Mouse (Mus musculus) ES-E14 (cell line): ENCODE measurements at regions not wholly inside any gene's neighbourhood (a gene's known extent, or its start where the extent isn't known, plus 50 kb on each side); places are given as distances from the start of the nearest gene placed in this dataset.
"Not testable (repeated sequence)": the region's sequence is repeated elsewhere in the genome, so short reads cannot be mapped to it uniquely, and the experiment has no call there.

ENCODE experiments used
- DNase-seq: peaks from one replicate; pipeline ENCODE4 v3.0.0-alpha.2; 2013; ENCODE audit warnings: low read depth, low spot score
- H3K27ac ChIP-seq: 2 replicates; pipeline ENCODE4 v1.5.1; 2012; ENCODE audit warnings: low read depth, mild to moderate bottlenecking, low read length, moderate library complexity, mixed read lengths; ENCODE audit not compliant: poor library complexity, insufficient read depth, severe bottlenecking
- H3K36me3 ChIP-seq: 2 replicates; pipeline ENCODE4 v1.6.1; 2012; ENCODE audit warnings: mild to moderate bottlenecking, low read length, moderate library complexity, mixed read lengths; ENCODE audit not compliant: control insufficient read depth, poor library complexity, insufficient read depth, severe bottlenecking
- H3K4me1 ChIP-seq, 2 experiments: fragments of 150-350 bp in 1 of 2; sonication (generic) in 1 of 2; 2 replicates each; pipeline ENCODE4 v1.6.1; 2012; ENCODE audit warnings: low read length in 2 of 2, mild to moderate bottlenecking in 1 of 2, mixed read lengths in 1 of 2; ENCODE audit not compliant: control insufficient read depth in 2 of 2, insufficient read depth in 2 of 2, poor library complexity in 1 of 2
- H3K4me3 ChIP-seq, 2 experiments: fragments of 150-350 bp in 1 of 2; sonication (generic) in 1 of 2; 2 replicates each; pipeline ENCODE4 v1.5.1; 2012; ENCODE audit warnings: low read length in 2 of 2, low read depth in 1 of 2, mild to moderate bottlenecking in 1 of 2, mixed read lengths in 1 of 2; ENCODE audit not compliant: insufficient read depth in 1 of 2, poor library complexity in 1 of 2, severe bottlenecking in 1 of 2
- H3K9ac ChIP-seq: 2 replicates; pipeline ENCODE4 v1.6.1; 2012; ENCODE audit warnings: low read depth, mild to moderate bottlenecking, low read length, mixed read lengths; ENCODE audit not compliant: poor library complexity, insufficient read depth, severe bottlenecking
- H3K9me3 ChIP-seq: fragments of 150-350 bp; sonication (generic); 2 replicates; pipeline ENCODE4 v1.6.1; 2012; ENCODE audit warnings: low read depth, mild to moderate bottlenecking, low read length; ENCODE audit not compliant: control insufficient read depth, insufficient read depth
- in situ Hi-C, 2 experiments: fragments of 600-800 bp; cut with MboI; formaldehyde crosslinking; loops; one replicate each; pipeline ENCODE4 v1.15.1; 2025; ENCODE audit warnings: low sequenced_read_pairs in 2 of 2, inconsistent platforms in 1 of 2; ENCODE audit not compliant: unreplicated experiment in 2 of 2

DNA sequence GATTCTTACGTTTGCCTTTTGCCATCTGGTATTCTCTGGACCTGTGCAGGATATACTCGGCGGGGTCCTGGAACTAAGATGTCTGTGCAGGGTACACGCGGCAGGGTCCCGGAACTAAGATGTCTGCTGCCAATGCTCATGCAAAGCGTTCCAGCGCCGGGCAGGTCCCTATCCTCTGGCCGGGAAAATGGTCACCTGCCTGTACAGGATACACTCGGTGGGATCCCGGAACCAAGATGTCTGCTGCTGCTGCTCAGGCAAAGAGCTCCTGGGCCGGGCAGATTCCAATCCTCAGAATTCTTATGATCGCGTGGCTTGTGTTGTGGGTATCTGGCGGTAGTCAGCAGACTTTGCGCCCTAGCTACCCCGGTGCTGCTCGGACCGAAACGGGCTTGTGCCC, 61.0 kb upstream of the Esp38 start:
- H3K4me1 ChIP-seq, H3K9ac ChIP-seq, H3K27ac ChIP-seq, in situ Hi-C loops, H3K9me3 ChIP-seq, H3K36me3 ChIP-seq: not testable (repeated sequence)
- peak; percentile 8 for DNase-seq
- H3K4me3 ChIP-seq, result peak overlapping the region; percentile 15 to 52; a peak in 2 of 4 replicates
